ENCODE assay signal across 12 mouse cellular contexts in the genomic region with DNA sequence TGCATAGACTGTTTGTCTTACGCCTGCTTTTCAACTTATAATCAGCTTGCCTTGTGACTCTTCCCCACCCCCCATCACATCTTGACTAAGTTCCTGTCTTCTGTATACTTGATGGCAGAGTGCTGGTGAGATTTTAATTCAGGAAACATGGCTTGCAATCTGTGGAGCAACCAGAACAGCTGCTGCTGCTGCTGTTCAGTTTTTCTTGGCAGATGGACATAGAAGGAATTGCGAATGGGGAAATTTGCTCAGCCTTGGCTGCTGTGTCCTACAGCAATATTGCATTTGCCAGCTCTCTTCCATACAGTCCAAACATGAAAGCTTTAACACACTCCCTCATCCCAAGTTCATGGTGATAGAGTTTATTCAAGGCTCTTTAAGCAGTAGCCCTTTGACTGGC.
DNase-seq lines count a peak whose midpoint lies in the region; ATAC-seq lines count a peak whose summit lies in the region.
"Had no signal": no experiment of that assay in that cellular context is flagged by ENCODE, and none has a peak within 500 bp of the region (broad histone marks: within the 10 kb centered on the region; RNA-seq: fewer than 3 reads in every experiment).

No protein-coding gene starts in this region.

- no peak overlapping the region for H3K4me2 ChIP-seq in embryonic facial prominence, embryonic 14.5 days (ENCODE audit: low read depth, low read length)
- H3K4me2 ChIP-seq in lung, embryonic 15.5 days: no peak overlapping the region
- no peak overlapping the region for H3K4me2 ChIP-seq in kidney, embryonic 14.5 days (replicated peaks; ENCODE audit: low read depth, low read length)
- H3K4me2 ChIP-seq: limb, embryonic 12.5 days had no signal

- no peaks in the 10 kb centered on the region for H3K36me3 ChIP-seq in embryonic facial prominence, embryonic 14.5 days (ENCODE audit: control insufficient read depth, insufficient read depth, low read length)
- no peaks in the 10 kb centered on the region for H3K36me3 ChIP-seq in embryonic facial prominence, embryonic 10.5 days (replicated peaks)
- no peaks in the 10 kb centered on the region for H3K36me3 ChIP-seq in lung, embryonic 15.5 days
- no peaks in the 10 kb centered on the region for H3K36me3 ChIP-seq in kidney, embryonic 14.5 days (ENCODE audit: control insufficient read depth, insufficient read depth, low read length)
- H3K36me3 ChIP-seq: limb, embryonic 12.5 days had no signal

- H3K27me3 ChIP-seq in embryonic facial prominence, embryonic 14.5 days (replicated peaks; ENCODE audit: control insufficient read depth, insufficient read depth, low read length): no peaks in the 10 kb centered on the region
- no peaks in the 10 kb centered on the region for H3K27me3 ChIP-seq in embryonic facial prominence, embryonic 10.5 days (replicated peaks; ENCODE audit: low read depth, poor library complexity, severe bottlenecking)
- no peaks in the 10 kb centered on the region for H3K27me3 ChIP-seq in lung, embryonic 15.5 days
- H3K27me3 ChIP-seq in kidney, embryonic 14.5 days (ENCODE audit: control insufficient read depth, insufficient read depth, low read length): no peaks in the 10 kb centered on the region
- H3K27me3 ChIP-seq: limb, embryonic 12.5 days had no signal

- no peak overlapping the region for H3K9ac ChIP-seq in embryonic facial prominence, embryonic 14.5 days (ENCODE audit: low read depth, low read length)
- no peak overlapping the region for H3K9ac ChIP-seq in lung, embryonic 15.5 days
- H3K9ac ChIP-seq in kidney, embryonic 14.5 days (ENCODE audit: low read depth, low read length): no peak overlapping the region
- H3K9ac ChIP-seq: limb, embryonic 12.5 days had no signal

- ATAC-seq in embryonic facial prominence, embryonic 14.5 days (ENCODE audit: low read depth): no peak
- ATAC-seq in lung, embryonic 15.5 days (ENCODE audit: borderline replicate concordance, extremely low read depth, low FRiP score, low TSS enrichment): peak; percentile 76; the same call in 1 of the 2 replicates
- ATAC-seq in kidney, embryonic 14.5 days (ENCODE audit: low FRiP score, low TSS enrichment): no peak
- ATAC-seq: hindbrain, embryonic 16.5 days had no signal

- WGBS in embryonic facial prominence, embryonic 14.5 days: 65% methylated on average over 2 of the region's 2 CpGs
- WGBS in embryonic facial prominence, embryonic 10.5 days: 88% methylated on average over 2 of the region's 2 CpGs
- 54% methylated on average over 2 of the region's 2 CpGs for WGBS in lung, embryonic 15.5 days
- WGBS in kidney, embryonic 14.5 days: 87% methylated on average over 2 of the region's 2 CpGs

- no peak overlapping the region for H3K4me3 ChIP-seq in embryonic facial prominence, embryonic 14.5 days (ENCODE audit: low read depth, low read length)
- H3K4me3 ChIP-seq in embryonic facial prominence, embryonic 10.5 days: no peak overlapping the region
- no peak overlapping the region for H3K4me3 ChIP-seq in lung, embryonic 15.5 days
- no peak overlapping the region for H3K4me3 ChIP-seq in kidney, embryonic 14.5 days (ENCODE audit: low read length)
- H3K4me3 ChIP-seq: limb, embryonic 12.5 days had no signal

- peak; percentile 48 for DNase-seq in embryonic facial prominence, embryonic 14.5 days (ENCODE audit: low spot score)
- no peak for DNase-seq in embryonic facial prominence, embryonic 10.5 days (ENCODE audit: low spot score)
- no peak for DNase-seq in lung, postnatal 25 days (ENCODE audit: low spot score)
- peak; percentile 37 to 49 for DNase-seq in layer of hippocampus, postnatal 10 days (ENCODE audit: low spot score in 2 of 2)
- DNase-seq in skeletal muscle tissue, adult 2 months (ENCODE audit: low read depth, low spot score): peak; percentile 4
- no peak for DNase-seq in urinary bladder, adult 18-20 months (ENCODE audit: low spot score in 2 of 2)
- DNase-seq: adrenal gland, postnatal 25 days; gastrocnemius, postnatal 10 days had no signal

- H3K27ac ChIP-seq in embryonic facial prominence, embryonic 14.5 days (replicated peaks; ENCODE audit: low read depth, low read length): no peak overlapping the region
- no peak overlapping the region for H3K27ac ChIP-seq in embryonic facial prominence, embryonic 10.5 days (replicated peaks)
- no peak overlapping the region for H3K27ac ChIP-seq in lung, embryonic 15.5 days
- no peak overlapping the region for H3K27ac ChIP-seq in kidney, embryonic 14.5 days (ENCODE audit: low read depth, low read length)
- H3K27ac ChIP-seq: limb, embryonic 12.5 days had no signal

- H3K9me3 ChIP-seq in embryonic facial prominence, embryonic 14.5 days (ENCODE audit: control insufficient read depth, low read length): no peaks in the 10 kb centered on the region
- H3K9me3 ChIP-seq in embryonic facial prominence, embryonic 10.5 days: no peaks in the 10 kb centered on the region
- no peaks in the 10 kb centered on the region for H3K9me3 ChIP-seq in lung, embryonic 15.5 days
- H3K9me3 ChIP-seq in kidney, embryonic 14.5 days (ENCODE audit: control insufficient read depth, low read length): no peaks in the 10 kb centered on the region
- H3K9me3 ChIP-seq: limb, embryonic 12.5 days had no signal

- H3K4me1 ChIP-seq in embryonic facial prominence, embryonic 14.5 days (ENCODE audit: control insufficient read depth, insufficient read depth, low read length): no peaks in the 10 kb centered on the region
- H3K4me1 ChIP-seq in embryonic facial prominence, embryonic 10.5 days: no peaks in the 10 kb centered on the region
- H3K4me1 ChIP-seq in lung, embryonic 15.5 days: no peaks in the 10 kb centered on the region
- H3K4me1 ChIP-seq in kidney, embryonic 14.5 days (ENCODE audit: control insufficient read depth, insufficient read depth, low read length): no peaks in the 10 kb centered on the region
- H3K4me1 ChIP-seq: limb, embryonic 12.5 days had no signal

Comparison
In these comparisons a context has a peak if more than half of its experiments do, and no peak if none do; other contexts are left out.
1. DNase-seq: peak in embryonic facial prominence, embryonic 14.5 days (single experiment), layer of hippocampus, postnatal 10 days (2 of 2) and skeletal muscle tissue, adult 2 months (single experiment); none in embryonic facial prominence, embryonic 10.5 days (single experiment), lung, postnatal 25 days (single experiment) and urinary bladder, adult 18-20 months (0 of 2).